Mouse (Mus musculus): ENCODE measurements around the gene Epb41l4b. TPM values are rescaled to one million over a fixed set of nuclear protein-coding genes. Genes with fewer than 3 reads are reported as not detected.

Epb41l4b gene
- polyA plus RNA-seq, 1 experiment from 2014 or later, result 0.69 TPM

DNA sequence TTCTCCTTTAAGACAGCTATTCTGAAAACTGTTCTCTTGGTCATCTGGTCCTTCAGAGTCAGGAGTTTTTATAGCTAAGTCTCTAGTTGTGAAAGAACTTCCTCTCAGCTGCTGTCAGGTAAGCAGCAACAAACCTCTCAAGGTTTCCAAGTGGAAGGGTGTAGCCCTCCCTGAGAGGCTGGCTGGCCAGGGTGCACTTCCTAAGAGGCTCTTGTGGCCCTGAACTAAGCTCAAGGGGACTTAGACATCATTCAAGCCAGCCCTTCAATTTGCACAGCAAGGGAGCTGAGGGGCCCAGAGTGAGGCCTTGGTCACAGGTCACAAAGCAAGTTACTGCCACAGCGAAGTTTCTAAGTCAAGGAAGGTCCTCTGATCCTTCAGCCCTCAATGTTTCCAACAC, 200.0 kb downstream of the Epb41l4b start:
- WGBS, result 31% methylated on average over 1 of the region's 1 CpGs
- no peaks in the 10 kb centered on the region for H3K9me3 ChIP-seq
- H3K27ac ChIP-seq (replicated peaks), result no peak overlapping the region
- ATAC-seq (replicated peaks), result no peak
- H3K36me3 ChIP-seq, result no peaks in the 10 kb centered on the region
- H3K9ac ChIP-seq (replicated peaks), result no peak overlapping the region
- no peak overlapping the region for H3K4me2 ChIP-seq (replicated peaks)
- no peaks in the 10 kb centered on the region for H3K27me3 ChIP-seq
- no peak overlapping the region for H3K4me3 ChIP-seq
- H3K4me1 ChIP-seq, result peaks cover 26% of the 10 kb centered on the region

DNA sequence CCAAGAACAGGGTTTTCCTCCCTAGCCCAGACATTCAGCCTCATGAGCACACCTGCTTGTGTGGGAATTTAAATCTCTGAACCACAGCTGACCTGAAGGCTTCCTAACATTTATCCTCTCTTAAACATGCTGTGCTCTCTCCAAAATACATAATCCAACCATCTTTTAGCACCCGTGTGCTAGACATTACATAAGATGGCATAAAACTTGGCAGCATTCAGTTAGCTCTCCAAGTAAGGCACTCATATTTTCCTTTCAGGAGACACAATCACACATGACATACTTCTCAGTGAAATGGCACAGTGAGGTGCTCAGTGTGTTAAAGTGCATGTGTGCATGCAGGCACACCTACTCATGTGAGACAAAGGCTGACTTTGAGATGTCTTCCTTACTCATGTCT, 200.7 kb downstream of the Epb41l4b start:
- Histone ChIP-seq H3K9ac (replicated peaks) (no peak overlapping the region), H3K4me2 (replicated peaks) (no peak overlapping the region), H3K4me3 (no peak overlapping the region), H3K36me3 (no peaks in the 10 kb centered on the region), H3K27ac (replicated peaks) (no peak overlapping the region), H3K9me3 (no peaks in the 10 kb centered on the region), H3K4me1 (peaks cover 26% of the 10 kb centered on the region), H3K27me3 (no peaks in the 10 kb centered on the region)
- 67% methylated on average over 1 of the region's 1 CpGs for WGBS
- ATAC-seq (replicated peaks), result no peak

Other genes starting within 250 kb of the Epb41l4b start
- 8.9 and 9.0 TPM in 2 replicates for gene Tmem245, start 196.0 kb downstream of the Epb41l4b start, polyA plus RNA-seq (2015; fragmentation: Nextera tagmentation; extraction: Ambion mirVana)
- 20.3 and 23.5 TPM in 2 replicates for gene Frrs1l, start 153.0 kb downstream of the Epb41l4b start, polyA plus RNA-seq (2015; fragmentation: Nextera tagmentation; extraction: Ambion mirVana)
- gene Ptpn3, start 158.4 kb upstream of the Epb41l4b start, polyA plus RNA-seq (2015; fragmentation: Nextera tagmentation; extraction: Ambion mirVana), result 1.3 and 1.5 TPM in 2 replicates

All from forebrain, embryonic 15.5 days (tissue).